Mouse (Mus musculus): ENCODE data around the gene Adrb1.
"Not testable (repeated sequence)": the region's sequence is repeated elsewhere in the genome, so short reads cannot be mapped to it uniquely, and the experiment has no call there.

Gene Adrb1

DNA sequence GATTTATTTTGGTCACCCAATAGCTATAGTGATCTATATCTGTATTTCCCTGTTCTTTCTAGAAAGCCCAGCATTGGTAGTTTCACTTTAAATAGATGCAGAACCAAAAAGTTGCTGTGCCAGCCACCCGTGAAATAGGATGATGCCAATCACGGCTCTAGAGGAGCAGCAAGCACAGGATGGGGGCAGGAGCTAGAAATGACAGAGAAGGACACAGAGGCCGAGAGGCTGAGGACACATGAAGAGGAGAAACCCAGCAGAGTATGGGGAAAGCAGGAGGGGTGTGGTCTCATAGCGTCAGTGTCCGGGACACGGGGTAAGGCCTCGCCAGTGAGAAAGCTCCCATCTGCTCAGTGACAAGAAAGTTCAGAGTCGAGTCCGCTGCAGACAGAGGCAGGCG, 25.9 kb downstream of the Adrb1 start:
- DNase-seq (ENCODE audit: extremely low spot score, low spot score): no peak

DNA sequence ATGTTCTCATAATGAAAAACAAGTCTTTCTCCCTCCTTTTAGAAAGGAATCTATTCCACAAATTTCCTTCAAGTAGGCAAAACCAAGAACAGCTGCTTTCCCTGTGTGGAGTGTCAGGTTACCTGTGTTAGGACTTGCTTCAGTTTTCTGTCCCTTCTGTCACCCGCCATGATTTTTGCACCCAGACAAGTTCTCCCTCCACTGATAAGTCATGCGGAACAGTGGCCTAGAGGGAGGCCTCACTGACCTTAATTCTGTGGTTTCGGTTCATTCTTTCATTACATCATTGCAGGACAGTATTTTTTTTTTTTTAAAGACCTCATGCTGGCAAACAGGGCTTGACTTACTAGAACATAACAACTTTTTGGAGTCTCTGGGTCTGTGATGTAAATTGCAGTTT, 27.3 kb downstream of the Adrb1 start:
- no peak for DNase-seq (ENCODE audit: extremely low spot score, low spot score)

DNA sequence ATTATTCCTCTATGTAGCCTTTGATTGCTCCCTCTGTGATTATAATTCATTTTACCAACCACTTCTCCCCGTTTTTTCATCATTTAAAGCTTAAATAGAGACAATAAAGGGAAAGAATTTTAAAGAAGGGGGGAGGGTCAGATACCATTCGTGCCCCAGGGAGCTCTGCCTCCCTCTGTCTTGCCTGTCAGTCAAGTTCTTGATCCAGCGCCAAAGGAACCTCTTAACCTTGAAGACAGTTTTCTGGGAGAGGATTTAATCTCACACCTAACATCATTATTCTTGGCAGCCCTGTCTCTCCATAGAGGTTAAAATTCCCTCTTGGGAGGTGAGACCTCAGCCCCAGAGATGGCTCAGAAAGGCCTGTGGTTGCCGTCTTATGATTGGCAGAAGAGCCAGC, 28.7 kb downstream of the Adrb1 start:
- no peak for DNase-seq (ENCODE audit: extremely low spot score, low spot score)

DNA sequence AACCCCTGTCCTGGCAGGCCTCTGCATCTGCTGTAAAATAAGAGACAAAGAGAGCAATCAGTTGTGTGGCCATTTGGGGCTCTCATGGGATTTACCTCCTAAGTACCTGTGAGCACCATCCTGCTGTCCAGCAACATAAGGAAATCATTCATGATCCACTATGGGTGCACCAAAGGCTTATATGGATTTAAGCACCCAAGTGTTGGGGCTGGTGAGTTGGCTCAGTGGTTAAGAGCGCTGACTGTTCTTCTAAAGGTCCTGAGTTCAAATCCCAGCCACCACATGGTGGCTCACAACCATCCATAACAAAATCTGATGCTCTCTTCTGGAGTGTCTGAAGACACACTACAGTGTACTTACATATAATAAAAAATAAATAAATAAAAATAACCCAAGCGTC, 32.5 kb downstream of the Adrb1 start:
- not testable (repeated sequence) for DNase-seq (ENCODE audit: extremely low spot score, low spot score)

DNA sequence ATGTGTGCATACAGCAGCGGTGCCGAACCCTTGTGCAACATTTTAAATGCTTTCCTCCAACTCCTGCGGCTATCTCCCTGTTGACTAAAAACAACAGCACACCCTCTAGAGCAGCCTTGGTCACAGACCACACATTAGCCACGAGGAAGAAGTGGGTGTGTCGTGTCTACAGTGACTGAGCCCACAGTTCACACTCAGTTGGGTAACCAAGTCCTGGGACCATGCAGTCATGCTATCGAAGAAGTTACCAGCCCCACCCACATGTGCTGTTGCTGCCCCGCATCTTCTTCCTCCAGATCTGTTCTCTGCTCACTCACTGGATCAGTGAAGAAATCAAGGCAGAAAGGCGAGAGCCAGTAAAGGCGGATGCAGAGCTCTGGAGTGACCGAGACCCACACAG, 34.4 kb downstream of the Adrb1 start:
- DNase-seq (ENCODE audit: extremely low spot score, low spot score): no peak

DNA sequence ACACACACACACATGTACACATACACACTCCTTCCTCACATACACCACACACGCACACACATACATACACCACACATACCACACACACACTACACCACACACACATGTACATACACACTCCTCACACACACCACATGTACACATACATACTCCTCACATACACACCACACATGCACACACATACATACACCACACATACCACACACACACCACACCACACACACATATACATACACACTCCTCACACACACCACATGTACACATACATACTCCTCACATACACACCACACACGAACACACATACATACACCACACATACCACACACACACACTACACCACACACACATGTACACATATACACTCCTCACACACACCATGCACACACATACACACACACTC, 36.3 kb downstream of the Adrb1 start:
- no peak for DNase-seq (ENCODE audit: extremely low spot score, low spot score)

DNA sequence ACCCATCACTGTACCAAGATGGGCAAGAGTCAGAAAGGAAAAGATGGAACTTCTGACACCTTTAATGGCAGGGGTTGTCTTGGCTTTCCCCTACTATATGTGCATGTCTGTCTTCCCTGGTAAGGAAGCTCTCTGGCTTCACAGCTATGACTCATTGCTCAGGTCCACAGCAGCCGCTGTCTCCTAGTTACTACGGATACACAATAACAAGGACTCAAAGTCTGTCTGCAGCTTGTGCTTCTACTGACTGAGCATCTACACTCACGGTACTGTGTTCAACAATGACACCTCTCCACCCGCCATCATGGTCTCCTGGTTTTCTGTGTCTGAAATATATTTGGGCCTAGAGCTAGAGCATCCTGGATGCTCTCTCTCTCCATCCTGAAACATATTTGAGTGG, 37.7 kb downstream of the Adrb1 start:
- no peak for DNase-seq (ENCODE audit: extremely low spot score, low spot score)

DNA sequence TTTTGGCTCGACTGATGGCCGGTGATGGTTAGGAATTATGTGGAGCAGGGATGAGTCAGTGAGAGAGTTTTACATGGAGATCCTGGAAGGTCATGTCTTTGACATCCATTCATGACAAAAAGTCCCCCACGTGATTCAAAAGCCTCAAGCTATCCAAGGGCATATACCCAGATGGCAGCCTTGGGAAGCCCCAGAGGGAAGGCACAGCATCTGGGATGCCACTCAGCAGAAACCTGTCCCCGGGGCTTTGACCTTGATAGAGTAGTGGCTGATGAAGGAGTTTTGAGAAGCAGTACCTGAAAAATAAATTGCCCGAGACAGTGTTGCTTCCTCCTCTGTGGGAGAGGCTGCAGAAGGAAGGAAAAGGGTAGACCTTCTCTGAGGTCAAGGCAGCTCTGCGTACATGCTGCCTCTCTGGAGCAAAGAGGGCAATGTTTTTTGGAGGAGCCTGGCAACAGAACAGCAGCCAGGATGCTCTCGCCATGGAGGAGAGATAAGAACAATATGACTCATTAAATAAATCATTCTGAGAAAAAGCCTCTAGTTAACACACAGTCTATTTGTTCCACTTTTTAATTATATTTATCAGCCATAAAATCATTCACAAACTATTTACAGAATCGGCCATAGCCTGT, 38.4 kb downstream of the Adrb1 start:
- DNase-seq (ENCODE audit: extremely low spot score, low spot score): no peak

DNA sequence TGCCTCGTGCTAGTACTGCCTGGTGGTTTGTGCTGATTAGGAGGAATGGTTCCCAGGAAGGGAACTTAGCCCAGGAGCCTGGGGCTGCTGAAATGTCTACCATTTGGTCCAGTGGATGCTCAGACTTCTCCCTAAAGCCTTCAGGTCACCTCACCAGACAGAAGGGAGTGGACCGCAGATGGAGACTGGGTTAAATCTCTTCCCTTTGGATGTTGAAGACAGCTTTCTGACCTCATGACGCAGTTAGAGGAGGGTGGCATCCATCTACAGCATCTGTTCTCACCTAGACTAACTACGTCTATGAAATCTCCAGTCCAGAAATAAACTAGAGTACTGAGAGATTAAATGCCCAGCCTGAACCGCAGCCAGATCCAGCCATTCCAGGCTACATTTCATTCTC, 39.1 kb downstream of the Adrb1 start:
- DNase-seq (ENCODE audit: extremely low spot score, low spot score): no peak

DNA sequence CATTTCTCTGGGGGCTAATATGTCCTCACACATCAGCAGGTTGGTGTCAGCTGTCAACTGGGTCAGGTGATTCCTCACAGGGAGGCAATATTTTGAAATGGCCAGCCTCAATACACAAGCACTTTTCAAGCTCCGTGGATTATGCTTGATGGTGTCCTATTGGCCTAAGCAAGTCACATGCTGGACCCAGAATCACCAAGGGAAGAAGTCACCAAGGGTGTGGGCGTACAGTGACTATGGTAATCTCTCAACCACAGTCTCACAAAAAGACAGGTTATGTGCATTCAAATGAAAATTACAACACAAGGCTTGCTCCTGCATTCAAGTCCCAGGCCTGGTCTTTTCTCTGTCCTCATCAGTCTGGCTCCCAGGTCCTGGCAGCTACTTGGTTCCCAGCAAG, 39.7 kb downstream of the Adrb1 start:
- no peak for DNase-seq (ENCODE audit: extremely low spot score, low spot score)

DNA sequence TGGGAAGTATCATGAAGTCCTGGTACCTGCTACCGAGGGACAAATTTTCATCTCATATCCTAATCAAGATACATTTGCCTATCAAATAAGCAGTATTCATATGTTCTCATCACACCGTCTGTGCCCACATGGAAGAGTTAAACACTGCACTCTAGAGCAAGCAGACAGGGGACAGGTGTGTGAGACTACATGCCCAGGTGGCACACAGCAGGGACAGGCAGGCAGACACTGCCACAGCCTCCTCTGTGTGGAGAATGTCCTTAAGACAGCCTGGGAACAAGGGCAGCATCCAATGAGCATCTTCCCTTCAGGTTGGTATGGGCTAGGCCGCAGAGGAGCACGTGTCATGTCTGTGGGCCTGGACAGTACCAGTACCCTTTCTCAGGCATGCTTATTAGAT, 40.7 kb downstream of the Adrb1 start:
- DNase-seq (ENCODE audit: extremely low spot score, low spot score): no peak

DNA sequence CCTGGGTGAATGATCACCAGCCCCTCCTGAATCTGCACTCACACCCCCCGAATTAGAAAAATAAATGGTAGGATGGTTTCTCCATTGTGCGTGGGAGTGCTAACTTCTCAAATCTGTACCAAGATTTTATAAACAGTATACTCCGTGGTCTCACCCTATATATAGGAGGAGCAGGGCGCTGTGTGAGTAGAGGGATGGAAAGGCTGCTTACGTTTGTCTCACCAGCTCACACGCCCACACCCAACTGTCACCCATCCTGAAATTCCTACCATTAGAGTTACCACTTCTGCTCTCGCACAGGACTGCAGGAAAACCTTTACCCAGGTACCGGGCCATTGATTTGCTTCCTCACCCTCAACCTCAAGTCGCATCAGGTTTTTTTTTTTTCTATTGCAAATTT, 47.0 kb downstream of the Adrb1 start:
- no peak for DNase-seq (ENCODE audit: extremely low spot score, low spot score)

DNA sequence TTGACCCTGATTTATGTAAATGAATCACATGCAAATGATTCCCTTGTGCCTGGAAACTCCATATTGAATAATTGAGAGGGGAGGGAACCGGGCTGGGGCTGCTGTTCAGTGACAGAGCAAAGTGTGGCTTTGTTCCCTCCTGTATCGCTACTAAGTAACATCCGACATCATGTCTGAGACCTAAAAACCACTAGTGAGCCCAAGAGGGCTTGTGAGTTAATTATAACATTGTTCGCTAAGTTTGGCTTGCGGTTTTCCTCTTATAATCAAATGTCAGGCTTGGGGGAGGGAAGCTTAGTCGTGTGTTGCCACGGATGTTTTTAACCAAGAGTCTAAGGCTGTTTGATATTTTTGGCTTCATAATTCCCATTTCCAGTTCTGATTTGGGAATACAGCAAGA, 50.2 kb downstream of the Adrb1 start:
- DNase-seq (ENCODE audit: extremely low spot score, low spot score): no peak

DNA sequence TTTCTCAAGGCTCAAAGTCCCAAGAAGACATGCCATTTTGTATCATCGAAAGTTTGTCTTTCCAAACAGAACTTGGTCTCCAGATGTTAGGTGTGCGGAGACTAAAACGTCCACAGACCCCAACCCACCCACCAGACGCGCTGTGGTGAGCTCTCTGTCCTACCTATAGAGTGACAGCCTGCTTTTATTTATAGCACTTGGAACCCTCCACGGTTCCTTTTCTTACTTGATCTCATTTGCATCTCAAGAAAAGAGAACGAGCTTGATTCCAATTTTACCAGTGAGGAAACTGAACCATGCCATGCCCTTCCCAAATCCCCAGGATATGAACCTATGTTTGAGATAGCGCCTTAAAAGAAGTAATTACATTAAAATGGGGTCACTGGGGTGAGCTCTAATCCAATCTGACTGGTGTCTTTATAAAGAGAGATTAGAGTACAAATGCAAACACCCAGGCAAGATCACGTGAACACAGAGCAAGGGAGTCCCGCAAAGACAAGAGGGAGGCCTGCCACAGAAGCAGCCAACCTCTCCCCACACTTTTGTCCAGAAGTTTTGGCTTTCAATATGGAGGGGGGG, 51.5 kb downstream of the Adrb1 start:
- DNase-seq (ENCODE audit: extremely low spot score, low spot score): no peak

DNA sequence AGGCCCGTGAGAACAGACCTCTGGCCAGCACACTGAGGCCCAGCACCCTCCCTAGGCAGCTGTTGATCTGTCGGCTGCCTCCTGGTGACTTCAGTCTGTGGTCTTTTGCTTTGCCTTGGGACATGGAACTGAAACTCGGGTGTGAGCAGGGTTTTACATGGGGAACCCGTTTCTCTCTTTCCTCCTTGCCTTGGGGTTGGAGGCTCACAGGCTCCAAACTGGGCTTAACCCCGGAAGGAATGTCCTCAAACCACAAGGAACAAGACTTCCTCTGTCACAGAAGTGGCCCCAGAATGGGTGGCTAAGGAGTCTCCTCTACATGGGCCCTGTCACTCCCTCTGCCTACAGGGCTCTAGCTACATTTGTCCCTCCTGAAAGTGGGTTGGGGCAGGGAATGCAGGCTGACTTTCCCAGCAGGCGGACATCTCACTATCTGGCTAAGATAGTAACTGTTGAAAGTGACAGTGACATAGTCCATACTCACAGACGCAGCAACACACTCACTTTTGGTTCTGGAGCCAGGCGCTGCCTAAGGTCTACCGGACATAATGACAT, 52.5 kb downstream of the Adrb1 start:
- DNase-seq (ENCODE audit: extremely low spot score, low spot score): no peak

DNA sequence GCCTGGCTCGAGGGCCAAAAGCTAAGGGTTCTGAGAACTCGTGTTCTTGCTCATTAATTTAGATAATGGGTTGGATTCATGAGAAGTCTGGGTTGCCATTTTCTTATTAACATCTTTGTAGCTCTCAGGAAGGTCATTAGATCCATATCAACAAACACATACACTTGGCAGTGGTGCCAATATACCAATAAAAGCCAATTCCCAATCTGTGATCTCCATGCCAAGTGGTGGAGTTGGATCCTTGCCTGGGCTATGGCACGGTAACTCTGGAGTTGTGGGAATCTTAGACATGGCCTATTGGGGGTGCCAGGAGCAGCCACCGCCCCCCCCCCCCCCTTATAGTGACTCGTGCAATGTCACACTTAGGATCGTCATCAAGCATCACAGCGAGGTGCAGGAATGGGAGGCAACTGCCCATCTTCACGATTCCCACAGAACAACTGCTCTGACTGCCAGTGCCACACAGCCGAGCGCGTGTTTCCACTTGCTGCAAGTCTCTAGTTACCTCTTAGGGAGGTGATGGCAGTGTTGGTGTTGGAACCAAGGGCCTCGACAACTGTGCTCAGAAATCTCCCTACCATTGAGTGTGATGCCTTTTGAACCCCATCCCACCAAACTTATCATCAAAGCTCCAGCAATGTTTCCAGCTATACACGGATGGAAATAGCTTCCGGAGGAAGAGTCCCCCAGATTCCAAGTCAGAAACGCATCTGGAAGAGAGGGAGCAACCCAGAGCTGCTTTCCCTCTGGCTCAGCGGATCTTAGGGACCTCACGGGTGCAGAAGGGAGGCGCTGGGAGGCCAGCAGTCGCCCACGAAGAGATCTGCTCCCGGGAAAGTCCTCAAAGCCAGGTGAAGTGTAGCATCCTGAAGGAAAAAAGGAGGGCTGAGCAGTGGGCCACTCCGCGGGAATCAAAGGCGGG, 53.2 kb downstream of the Adrb1 start:
- no peak for DNase-seq (ENCODE audit: extremely low spot score, low spot score)

DNA sequence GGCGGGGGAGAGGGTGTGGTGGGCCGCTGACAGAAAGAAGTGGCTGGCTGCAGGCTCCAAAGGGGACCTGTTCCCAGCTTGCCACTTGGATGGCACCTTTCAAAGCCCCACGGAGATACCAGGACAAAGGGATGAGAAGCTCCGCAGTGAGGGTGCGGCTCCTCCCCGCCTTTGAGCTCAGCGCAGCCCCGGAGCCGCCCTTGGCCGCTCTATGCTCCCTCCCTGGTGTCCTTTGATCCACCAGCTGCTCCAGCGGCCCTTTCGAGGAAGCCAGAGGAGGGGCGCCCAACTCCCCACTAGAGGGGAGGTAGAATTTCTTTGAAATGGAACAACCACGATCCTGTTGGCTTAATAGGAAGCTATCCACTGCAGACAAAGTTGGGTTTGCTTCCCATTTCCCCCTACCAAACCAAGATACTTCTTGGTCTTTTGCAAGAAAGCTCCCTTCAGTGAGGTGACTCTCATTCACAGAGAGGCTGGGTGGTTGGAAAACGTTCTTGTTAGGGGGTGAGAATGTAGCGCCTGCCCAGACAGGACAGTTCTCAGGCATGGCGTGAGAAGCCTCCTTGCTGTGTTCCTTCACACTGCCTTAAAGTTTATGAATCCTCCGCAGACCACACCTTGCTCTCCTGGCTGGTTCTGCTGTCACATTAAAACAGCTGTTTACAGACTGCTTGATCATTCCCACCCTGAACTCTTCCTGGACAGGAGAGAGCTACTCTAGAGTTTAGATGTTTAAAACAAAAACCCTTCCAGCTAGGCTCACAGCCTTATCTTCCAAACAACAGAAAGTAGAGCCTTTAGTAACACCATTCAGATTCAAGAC, 54.1 kb downstream of the Adrb1 start:
- peak; percentile 40 for DNase-seq (ENCODE audit: extremely low spot score, low spot score)

DNA sequence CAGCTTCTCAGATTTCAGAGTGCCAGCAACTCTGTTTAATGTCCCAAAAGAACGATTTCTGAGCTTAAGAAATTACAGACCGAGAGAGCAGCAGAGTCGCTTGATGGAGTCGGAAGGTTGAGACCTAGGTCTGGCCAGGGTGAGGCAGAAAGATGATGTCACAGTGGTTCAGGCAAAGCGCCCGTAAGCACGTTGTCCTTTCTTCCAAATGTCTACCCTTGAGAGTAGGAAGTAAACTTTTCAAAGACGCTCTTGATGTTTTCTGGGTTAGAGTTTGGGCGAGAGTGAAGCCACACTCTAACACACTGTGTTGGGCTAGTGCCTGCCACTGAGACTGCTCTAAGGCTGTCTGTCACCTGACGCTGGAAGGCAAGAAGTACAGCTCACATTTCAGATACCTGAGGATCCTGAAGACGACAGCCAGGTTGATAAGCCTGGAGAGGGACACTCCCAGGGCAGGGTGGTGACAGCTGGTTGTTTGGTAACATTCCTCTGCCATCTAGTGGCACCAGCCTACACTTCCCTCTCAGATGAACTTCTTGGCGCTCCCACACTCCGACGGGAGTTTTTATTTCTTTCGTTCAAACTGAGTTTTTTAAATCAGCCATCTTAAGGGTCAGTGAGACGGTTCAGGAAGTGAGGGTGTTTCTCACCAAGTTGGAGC, 54.9 kb downstream of the Adrb1 start:
- DNase-seq (ENCODE audit: extremely low spot score, low spot score): peak; percentile 39

DNA sequence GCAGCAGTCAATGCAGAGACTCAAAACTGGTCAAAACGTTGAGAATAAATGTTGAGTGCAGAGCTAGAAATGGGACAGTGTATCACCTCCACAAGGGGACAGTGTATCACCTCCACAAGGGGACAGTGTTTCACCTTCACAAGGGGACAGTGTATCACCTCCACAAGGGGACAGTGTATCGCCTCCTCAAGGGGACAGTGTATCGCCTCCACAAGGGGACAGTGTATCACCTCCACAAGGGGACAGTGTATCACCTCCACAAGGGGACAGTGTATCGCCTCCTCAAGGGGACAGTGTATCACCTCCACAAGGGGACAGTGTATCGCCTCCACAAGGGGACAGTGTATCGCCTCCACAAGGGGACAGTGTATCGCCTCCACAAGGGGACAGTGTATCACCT, 56.5 kb downstream of the Adrb1 start:
- DNase-seq (ENCODE audit: extremely low spot score, low spot score): not testable (repeated sequence)

Measured in neural tube, embryonic 10.5 days (tissue).